Mouse (Mus musculus) left cerebral cortex, adult 9 months (tissue): ENCODE results near the gene Pcgf3.

Experiments
- DNase-seq, 2 experiments: peaks; one replicate each; pipeline ENCODE4 v3.0.0; 2022; ENCODE audit warnings: low spot score in 2 of 2

Gene Pcgf3

DNA sequence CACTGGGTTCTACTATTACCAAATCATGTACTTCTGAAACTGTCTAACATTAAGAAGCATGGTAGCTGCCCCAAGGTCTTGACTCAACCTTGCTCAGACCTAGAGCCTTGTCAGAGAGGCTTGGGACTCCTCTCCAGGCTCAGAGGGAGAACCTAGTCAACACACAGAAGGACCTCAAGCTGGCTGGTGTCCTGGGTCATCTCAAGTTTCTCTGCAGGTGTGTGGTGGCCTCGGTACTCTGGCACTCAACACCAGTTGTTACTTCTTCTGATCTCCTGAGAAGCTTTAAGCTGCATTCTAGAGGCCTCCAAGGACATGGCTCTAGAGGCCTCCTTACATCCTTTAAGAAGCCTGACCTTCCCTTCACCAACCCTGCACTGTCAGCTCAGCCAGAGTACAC lies 93.0 kb downstream of the Pcgf3 start:
- no peak for DNase-seq
